Mouse (Mus musculus): ENCODE results near the gene Ptprn2. TPM values are rescaled to one million over a fixed set of nuclear protein-coding genes. Genes with fewer than 3 reads are reported as not detected.
"Not testable (repeated sequence)": the region's sequence is repeated elsewhere in the genome, so short reads cannot be mapped to it uniquely, and the experiment has no call there.

Gene Ptprn2
- total RNA-seq, 2 experiments from 2014 or later, result not detected

- no peak for ATAC-seq (ENCODE audit: poor library complexity, severe bottlenecking)
Measured at GRCm38 (mm10) chr12:116512482-116512881, 27.0 kb downstream of the Ptprn2 start.

- ATAC-seq (ENCODE audit: poor library complexity, severe bottlenecking), result not testable (repeated sequence)
Measured at GRCm38 (mm10) chr12:116513788-116514187, 28.3 kb downstream of the Ptprn2 start.

GRCm38 (mm10) chr12:116515824-116516223, 30.3 kb downstream of the Ptprn2 start:
- no peak for ATAC-seq (ENCODE audit: poor library complexity, severe bottlenecking)

- no peak for ATAC-seq (ENCODE audit: poor library complexity, severe bottlenecking)
Measured at GRCm38 (mm10) chr12:116528861-116529260, 43.3 kb downstream of the Ptprn2 start.

- no peak for ATAC-seq (ENCODE audit: poor library complexity, severe bottlenecking)
Measured at GRCm38 (mm10) chr12:116533281-116533680, 47.8 kb downstream of the Ptprn2 start.

GRCm38 (mm10) chr12:116539305-116539704, 53.8 kb downstream of the Ptprn2 start:
- ATAC-seq (ENCODE audit: poor library complexity, severe bottlenecking), result no peak

GRCm38 (mm10) chr12:116540608-116541007, 55.1 kb downstream of the Ptprn2 start:
- no peak for ATAC-seq (ENCODE audit: poor library complexity, severe bottlenecking)

GRCm38 (mm10) chr12:116550031-116550430, 64.5 kb downstream of the Ptprn2 start:
- no peak for ATAC-seq (ENCODE audit: poor library complexity, severe bottlenecking)

- ATAC-seq (ENCODE audit: poor library complexity, severe bottlenecking), result no peak
Measured at GRCm38 (mm10) chr12:116551516-116551915, 66.0 kb downstream of the Ptprn2 start.

- no peak for ATAC-seq (ENCODE audit: poor library complexity, severe bottlenecking)
Measured at GRCm38 (mm10) chr12:116552306-116552705, 66.8 kb downstream of the Ptprn2 start.

GRCm38 (mm10) chr12:116553361-116553760, 67.8 kb downstream of the Ptprn2 start:
- ATAC-seq (ENCODE audit: poor library complexity, severe bottlenecking), result no peak

- no peak for ATAC-seq (ENCODE audit: poor library complexity, severe bottlenecking)
Measured at GRCm38 (mm10) chr12:116555964-116556363, 70.4 kb downstream of the Ptprn2 start.

- ATAC-seq (ENCODE audit: poor library complexity, severe bottlenecking), result no peak
Measured at GRCm38 (mm10) chr12:116564441-116564840, 78.9 kb downstream of the Ptprn2 start.

- no peak for ATAC-seq (ENCODE audit: poor library complexity, severe bottlenecking)
Measured at GRCm38 (mm10) chr12:116566672-116567071, 81.2 kb downstream of the Ptprn2 start.

- ATAC-seq (ENCODE audit: poor library complexity, severe bottlenecking), result no peak
Measured at GRCm38 (mm10) chr12:116567170-116567569, 81.7 kb downstream of the Ptprn2 start.

- ATAC-seq (ENCODE audit: poor library complexity, severe bottlenecking), result no peak
Measured at GRCm38 (mm10) chr12:116569568-116569967, 84.0 kb downstream of the Ptprn2 start.

GRCm38 (mm10) chr12:116574102-116574501, 88.6 kb downstream of the Ptprn2 start:
- no peak for ATAC-seq (ENCODE audit: poor library complexity, severe bottlenecking)

- no peak for ATAC-seq (ENCODE audit: poor library complexity, severe bottlenecking)
Measured at GRCm38 (mm10) chr12:116574720-116575119, 89.2 kb downstream of the Ptprn2 start.

- not testable (repeated sequence) for ATAC-seq (ENCODE audit: poor library complexity, severe bottlenecking)
Measured at GRCm38 (mm10) chr12:116577917-116578316, 92.4 kb downstream of the Ptprn2 start.

- no peak for ATAC-seq (ENCODE audit: poor library complexity, severe bottlenecking)
Measured at GRCm38 (mm10) chr12:116580827-116581544, 95.5 kb downstream of the Ptprn2 start.

- ATAC-seq (ENCODE audit: poor library complexity, severe bottlenecking), result no peak
Measured at GRCm38 (mm10) chr12:116581864-116582263, 96.3 kb downstream of the Ptprn2 start.

- no peak for ATAC-seq (ENCODE audit: poor library complexity, severe bottlenecking)
Measured at GRCm38 (mm10) chr12:116582829-116583228, 97.3 kb downstream of the Ptprn2 start.

- ATAC-seq (ENCODE audit: poor library complexity, severe bottlenecking), result no peak
Measured at GRCm38 (mm10) chr12:116585001-116585400, 99.5 kb downstream of the Ptprn2 start.

Data from megakaryocyte, adult 5-6 weeks (primary cell).